Mouse (Mus musculus): ENCODE measurements at regions not wholly inside any gene's neighbourhood (a gene's known extent, or its start where the extent isn't known, plus 50 kb on each side); places are given as distances from the start of the nearest gene placed in this dataset.

- H3K9me3 ChIP-seq (ENCODE audit: control insufficient read depth, low read length) = no peaks in the 10 kb centered on the region
- DNase-seq (ENCODE audit: low spot score) (no peak), ATAC-seq (ENCODE audit: low read depth) (no peak)
- WGBS = 77% methylated on average over 5 of the region's 5 CpGs
- no peaks in the 10 kb centered on the region for H3K36me3 ChIP-seq (ENCODE audit: control insufficient read depth, insufficient read depth, low read length)
- H3K9ac ChIP-seq (ENCODE audit: low read depth, low read length) = no peak overlapping the region
- no peak overlapping the region for H3K27ac ChIP-seq (replicated peaks; ENCODE audit: low read depth, low read length)
- no peak overlapping the region for H3K4me2 ChIP-seq (ENCODE audit: low read depth, low read length)
- no peaks in the 10 kb centered on the region for H3K27me3 ChIP-seq (replicated peaks; ENCODE audit: control insufficient read depth, insufficient read depth, low read length)
- H3K4me1 ChIP-seq (ENCODE audit: control insufficient read depth, insufficient read depth, low read length) = no peaks in the 10 kb centered on the region
- H3K4me3 ChIP-seq (ENCODE audit: low read depth, low read length) = no peak overlapping the region
Measured at GRCm38 (mm10) chr2:61387561-61387960, 190.8 kb upstream of the Tank start.

- ATAC-seq (ENCODE audit: low read depth) = no peak
- no peak for DNase-seq (ENCODE audit: low spot score)
Measured at GRCm38 (mm10) chr2:61386966-61387365, 191.4 kb upstream of the Tank start.

GRCm38 (mm10) chr2:61384467-61384866 is 193.9 kb upstream of the Tank start:
- no peak for DNase-seq (ENCODE audit: low spot score)
- no peaks in the 10 kb centered on the region for H3K36me3 ChIP-seq (ENCODE audit: control insufficient read depth, insufficient read depth, low read length)
- ATAC-seq (ENCODE audit: low read depth) = no peak
- H3K4me3 ChIP-seq (ENCODE audit: low read depth, low read length) = no peak overlapping the region
- no peaks in the 10 kb centered on the region for H3K27me3 ChIP-seq (replicated peaks; ENCODE audit: control insufficient read depth, insufficient read depth, low read length)
- H3K9me3 ChIP-seq (ENCODE audit: control insufficient read depth, low read length) = no peaks in the 10 kb centered on the region
- 53% methylated on average over 6 of the region's 6 CpGs for WGBS
- no peak overlapping the region for H3K4me2 ChIP-seq (ENCODE audit: low read depth, low read length)
- H3K27ac ChIP-seq (replicated peaks; ENCODE audit: low read depth, low read length) = no peak overlapping the region
- H3K9ac ChIP-seq (ENCODE audit: low read depth, low read length) = no peak overlapping the region
- no peaks in the 10 kb centered on the region for H3K4me1 ChIP-seq (ENCODE audit: control insufficient read depth, insufficient read depth, low read length)

More at GRCm38 (mm10) chr2:61386966-61387365, 191.4 kb upstream of the Tank start:
- WGBS = 82% methylated on average over 5 of the region's 5 CpGs
- H3K9me3 ChIP-seq (ENCODE audit: control insufficient read depth, low read length) = no peaks in the 10 kb centered on the region
- no peak overlapping the region for H3K4me3 ChIP-seq (ENCODE audit: low read depth, low read length)
- H3K4me2 ChIP-seq (ENCODE audit: low read depth, low read length) = no peak overlapping the region
- H3K27ac ChIP-seq (replicated peaks; ENCODE audit: low read depth, low read length) = no peak overlapping the region
- H3K27me3 ChIP-seq (replicated peaks; ENCODE audit: control insufficient read depth, insufficient read depth, low read length) = no peaks in the 10 kb centered on the region
- no peaks in the 10 kb centered on the region for H3K4me1 ChIP-seq (ENCODE audit: control insufficient read depth, insufficient read depth, low read length)
- no peaks in the 10 kb centered on the region for H3K36me3 ChIP-seq (ENCODE audit: control insufficient read depth, insufficient read depth, low read length)
- H3K9ac ChIP-seq (ENCODE audit: low read depth, low read length) = no peak overlapping the region

- Histone ChIP-seq H3K9me3 (ENCODE audit: control insufficient read depth, low read length) (no peaks in the 10 kb centered on the region), H3K4me2 (ENCODE audit: low read depth, low read length) (no peak overlapping the region), H3K27ac (replicated peaks; ENCODE audit: low read depth, low read length) (no peak overlapping the region), H3K9ac (ENCODE audit: low read depth, low read length) (no peak overlapping the region), H3K27me3 (replicated peaks; ENCODE audit: control insufficient read depth, insufficient read depth, low read length) (no peaks in the 10 kb centered on the region), H3K4me3 (ENCODE audit: low read depth, low read length) (no peak overlapping the region), H3K4me1 (ENCODE audit: control insufficient read depth, insufficient read depth, low read length) (no peaks in the 10 kb centered on the region), H3K36me3 (ENCODE audit: control insufficient read depth, insufficient read depth, low read length) (no peaks in the 10 kb centered on the region)
- DNase-seq (ENCODE audit: low spot score) = no peak
- 94% methylated on average over 1 of the region's 1 CpGs for WGBS
- no peak for ATAC-seq (ENCODE audit: low read depth)
Measured at GRCm38 (mm10) chr2:61383744-61384295, 194.6 kb upstream of the Tank start.

GRCm38 (mm10) chr2:61379076-61379475 is 199.3 kb upstream of the Tank start:
- H3K4me3 ChIP-seq (ENCODE audit: low read depth, low read length) = no peak overlapping the region
- DNase-seq (ENCODE audit: low spot score) (no peak), ATAC-seq (ENCODE audit: low read depth) (no peak)
- H3K27ac ChIP-seq (replicated peaks; ENCODE audit: low read depth, low read length) = no peak overlapping the region
- H3K36me3 ChIP-seq (ENCODE audit: control insufficient read depth, insufficient read depth, low read length) = no peaks in the 10 kb centered on the region
- H3K9me3 ChIP-seq (ENCODE audit: control insufficient read depth, low read length) = no peaks in the 10 kb centered on the region
- WGBS = 62% methylated on average over 5 of the region's 5 CpGs
- no peak overlapping the region for H3K4me2 ChIP-seq (ENCODE audit: low read depth, low read length)
- H3K9ac ChIP-seq (ENCODE audit: low read depth, low read length) = no peak overlapping the region
- H3K4me1 ChIP-seq (ENCODE audit: control insufficient read depth, insufficient read depth, low read length) = no peaks in the 10 kb centered on the region
- H3K27me3 ChIP-seq (replicated peaks; ENCODE audit: control insufficient read depth, insufficient read depth, low read length) = no peaks in the 10 kb centered on the region

- Histone ChIP-seq H3K36me3 (ENCODE audit: control insufficient read depth, insufficient read depth, low read length) (no peaks in the 10 kb centered on the region), H3K4me2 (ENCODE audit: low read depth, low read length) (no peak overlapping the region), H3K4me3 (ENCODE audit: low read depth, low read length) (no peak overlapping the region), H3K9ac (ENCODE audit: low read depth, low read length) (no peak overlapping the region), H3K4me1 (ENCODE audit: control insufficient read depth, insufficient read depth, low read length) (no peaks in the 10 kb centered on the region), H3K9me3 (ENCODE audit: control insufficient read depth, low read length) (no peaks in the 10 kb centered on the region), H3K27ac (replicated peaks; ENCODE audit: low read depth, low read length) (no peak overlapping the region), H3K27me3 (replicated peaks; ENCODE audit: control insufficient read depth, insufficient read depth, low read length) (no peaks in the 10 kb centered on the region)
- DNase-seq (ENCODE audit: low spot score) (no peak), ATAC-seq (ENCODE audit: low read depth) (no peak)
- WGBS = 76% methylated on average over 5 of the region's 5 CpGs
Measured at GRCm38 (mm10) chr2:61378297-61378696, 200.1 kb upstream of the Tank start.

GRCm38 (mm10) chr2:61377756-61378155 is 200.6 kb upstream of the Tank start:
- H3K4me3 ChIP-seq (ENCODE audit: low read depth, low read length) = no peak overlapping the region
- no peak overlapping the region for H3K4me2 ChIP-seq (ENCODE audit: low read depth, low read length)
- no peaks in the 10 kb centered on the region for H3K9me3 ChIP-seq (ENCODE audit: control insufficient read depth, low read length)
- no peaks in the 10 kb centered on the region for H3K4me1 ChIP-seq (ENCODE audit: control insufficient read depth, insufficient read depth, low read length)
- H3K36me3 ChIP-seq (ENCODE audit: control insufficient read depth, insufficient read depth, low read length) = no peaks in the 10 kb centered on the region
- no peak overlapping the region for H3K27ac ChIP-seq (replicated peaks; ENCODE audit: low read depth, low read length)
- no peak overlapping the region for H3K9ac ChIP-seq (ENCODE audit: low read depth, low read length)
- 84% methylated on average over 8 of the region's 8 CpGs for WGBS
- DNase-seq (ENCODE audit: low spot score) (no peak), ATAC-seq (ENCODE audit: low read depth) (no peak; the same call in 1 of the 2 replicates)
- no peaks in the 10 kb centered on the region for H3K27me3 ChIP-seq (replicated peaks; ENCODE audit: control insufficient read depth, insufficient read depth, low read length)

- Histone ChIP-seq H3K9me3 (ENCODE audit: control insufficient read depth, low read length) (no peaks in the 10 kb centered on the region), H3K9ac (ENCODE audit: low read depth, low read length) (no peak overlapping the region), H3K4me1 (ENCODE audit: control insufficient read depth, insufficient read depth, low read length) (no peaks in the 10 kb centered on the region), H3K27ac (replicated peaks; ENCODE audit: low read depth, low read length) (no peak overlapping the region), H3K4me3 (ENCODE audit: low read depth, low read length) (no peak overlapping the region), H3K4me2 (ENCODE audit: low read depth, low read length) (no peak overlapping the region), H3K27me3 (replicated peaks; ENCODE audit: control insufficient read depth, insufficient read depth, low read length) (no peaks in the 10 kb centered on the region), H3K36me3 (ENCODE audit: control insufficient read depth, insufficient read depth, low read length) (no peaks in the 10 kb centered on the region)
- 68% methylated on average over 4 of the region's 4 CpGs for WGBS
- DNase-seq (ENCODE audit: low spot score) (no peak), ATAC-seq (ENCODE audit: low read depth) (no peak)
Measured at GRCm38 (mm10) chr2:61362606-61363005, 215.8 kb upstream of the Tank start.

GRCm38 (mm10) chr2:61361394-61361793 is 217.0 kb upstream of the Tank start:
- H3K27ac ChIP-seq (replicated peaks; ENCODE audit: low read depth, low read length) = no peak overlapping the region
- H3K27me3 ChIP-seq (replicated peaks; ENCODE audit: control insufficient read depth, insufficient read depth, low read length) = no peaks in the 10 kb centered on the region
- H3K36me3 ChIP-seq (ENCODE audit: control insufficient read depth, insufficient read depth, low read length) = no peaks in the 10 kb centered on the region
- 84% methylated on average over 2 of the region's 2 CpGs for WGBS
- no peaks in the 10 kb centered on the region for H3K9me3 ChIP-seq (ENCODE audit: control insufficient read depth, low read length)
- H3K4me1 ChIP-seq (ENCODE audit: control insufficient read depth, insufficient read depth, low read length) = no peaks in the 10 kb centered on the region
- no peak overlapping the region for H3K4me3 ChIP-seq (ENCODE audit: low read depth, low read length)
- DNase-seq (ENCODE audit: low spot score) = no peak
- no peak for ATAC-seq (ENCODE audit: low read depth)
- H3K9ac ChIP-seq (ENCODE audit: low read depth, low read length) = no peak overlapping the region
- H3K4me2 ChIP-seq (ENCODE audit: low read depth, low read length) = no peak overlapping the region

All from embryonic facial prominence, embryonic 14.5 days (tissue).